Mouse (Mus musculus) ES-E14 (cell line): Measurements from ENCODE around the gene Rnft1. TPM values are rescaled to one million over a fixed set of nuclear protein-coding genes. Genes with fewer than 3 reads are reported as not detected.
A peak's percentile ranks its signal among the peaks of the same experiment; 100 is the strongest.
"Not testable (repeated sequence)": the region's sequence is repeated elsewhere in the genome, so short reads cannot be mapped to it uniquely, and the experiment has no call there.

Experiments used
- DNase-seq: peaks from one replicate; pipeline ENCODE4 v3.0.0-alpha.2; 2013; ENCODE audit warnings: low read depth, low spot score
- H3K27ac ChIP-seq: 2 replicates; pipeline ENCODE4 v1.5.1; 2012; ENCODE audit warnings: low read depth, mild to moderate bottlenecking, low read length, moderate library complexity, mixed read lengths; ENCODE audit not compliant: poor library complexity, insufficient read depth, severe bottlenecking
- H3K36me3 ChIP-seq: 2 replicates; pipeline ENCODE4 v1.6.1; 2012; ENCODE audit warnings: mild to moderate bottlenecking, low read length, moderate library complexity, mixed read lengths; ENCODE audit not compliant: control insufficient read depth, poor library complexity, insufficient read depth, severe bottlenecking
- H3K4me1 ChIP-seq, 2 experiments: fragments of 150-350 bp in 1 of 2; sonication (generic) in 1 of 2; 2 replicates each; pipeline ENCODE4 v1.6.1; 2012; ENCODE audit warnings: low read length in 2 of 2, mild to moderate bottlenecking in 1 of 2, mixed read lengths in 1 of 2; ENCODE audit not compliant: control insufficient read depth in 2 of 2, insufficient read depth in 2 of 2, poor library complexity in 1 of 2
- H3K4me3 ChIP-seq, 2 experiments: fragments of 150-350 bp in 1 of 2; sonication (generic) in 1 of 2; 2 replicates each; pipeline ENCODE4 v1.5.1; 2012; ENCODE audit warnings: low read length in 2 of 2, low read depth in 1 of 2, mild to moderate bottlenecking in 1 of 2, mixed read lengths in 1 of 2; ENCODE audit not compliant: insufficient read depth in 1 of 2, poor library complexity in 1 of 2, severe bottlenecking in 1 of 2
- H3K9ac ChIP-seq: 2 replicates; pipeline ENCODE4 v1.6.1; 2012; ENCODE audit warnings: low read depth, mild to moderate bottlenecking, low read length, mixed read lengths; ENCODE audit not compliant: poor library complexity, insufficient read depth, severe bottlenecking
- H3K9me3 ChIP-seq: fragments of 150-350 bp; sonication (generic); 2 replicates; pipeline ENCODE4 v1.6.1; 2012; ENCODE audit warnings: low read depth, mild to moderate bottlenecking, low read length; ENCODE audit not compliant: control insufficient read depth, insufficient read depth
- CHD2 ChIP-seq: IDR thresholded peaks from 2 replicates; pipeline ENCODE4 v1.6.1; 2014; ENCODE audit warnings: mild to moderate bottlenecking, low read depth, low read length, inconsistent platforms
- HCFC1 ChIP-seq: IDR thresholded peaks from 2 replicates; pipeline ENCODE4 v1.6.1; 2012; ENCODE audit warnings: low read length, inconsistent platforms, borderline replicate concordance; ENCODE audit not compliant: insufficient read depth
- MAFK ChIP-seq: IDR thresholded peaks from 2 replicates; pipeline ENCODE4 v1.6.1; 2014; ENCODE audit warnings: mild to moderate bottlenecking, low read depth, low read length, inconsistent platforms; ENCODE audit not compliant: insufficient read depth
- ZC3H11A ChIP-seq: IDR thresholded peaks from 2 replicates; pipeline ENCODE4 v1.6.1; 2012; ENCODE audit warnings: low read depth, mild to moderate bottlenecking, inconsistent platforms, low read length, borderline replicate concordance
- ZNF384 ChIP-seq: IDR thresholded peaks from 2 replicates; pipeline ENCODE4 v1.6.1; 2012; ENCODE audit warnings: low read depth, low read length, inconsistent platforms
- in situ Hi-C, 2 experiments: fragments of 600-800 bp; cut with MboI; formaldehyde crosslinking; loops; one replicate each; pipeline ENCODE4 v1.15.1; 2025; ENCODE audit warnings: low sequenced_read_pairs in 2 of 2, inconsistent platforms in 1 of 2; ENCODE audit not compliant: unreplicated experiment in 2 of 2
- total RNA-seq: library from RNA; depleted of rRNA; stranded (reverse); fragments of 300-350 nt; gene quantifications from 2 replicates; pipeline ENCODE4 v1.2.3, GENCODE M21; 2012

Gene Rnft1
- total RNA-seq, 1 experiment = 34.5 TPM

- H3K9ac ChIP-seq = no peak overlapping the region
- DNase-seq = no peak
- H3K9me3 ChIP-seq = no peaks in the 10 kb centered on the region
- no peaks in the 10 kb centered on the region for H3K4me1 ChIP-seq
- TF ChIP-seq CHD2 (no peak), MAFK (no peak), ZNF384 (no peak), HCFC1 (no peak), ZC3H11A (no peak)
- H3K4me3 ChIP-seq = no peak overlapping the region
- in situ Hi-C loops = no loop called here
- peaks cover 11% of the 10 kb centered on the region for H3K36me3 ChIP-seq
- no peak overlapping the region for H3K27ac ChIP-seq
These were observed 43.1 kb downstream of the Rnft1 start for GRCm38 (mm10) chr11:86527528-86527927.

- peak; percentile 24 for DNase-seq
- peaks cover 1% of the 10 kb centered on the region; the same call in 1 of the 2 replicates for H3K36me3 ChIP-seq
- in situ Hi-C loops = no loop called here
These were observed 48.4 kb downstream of the Rnft1 start for GRCm38 (mm10) chr11:86532834-86533233.

GRCm38 (mm10) chr11:86533302-86533701 lies 48.8 kb downstream of the Rnft1 start:
- H3K27ac ChIP-seq, in situ Hi-C loops, H3K36me3 ChIP-seq, H3K9me3 ChIP-seq, H3K4me1 ChIP-seq, H3K4me3 ChIP-seq, H3K9ac ChIP-seq, DNase-seq: not testable (repeated sequence)

More at GRCm38 (mm10) chr11:86532834-86533233, 48.4 kb downstream of the Rnft1 start:
- no peaks in the 10 kb centered on the region for H3K9me3 ChIP-seq
- H3K9ac ChIP-seq = no peak overlapping the region
- no peak overlapping the region for H3K27ac ChIP-seq
- TF ChIP-seq ZC3H11A (no peak), MAFK (no peak)
- H3K4me1 ChIP-seq = no peaks in the 10 kb centered on the region
- H3K4me3 ChIP-seq = no peak overlapping the region

GRCm38 (mm10) chr11:86534201-86534910 lies 49.9 kb downstream of the Rnft1 start:
- H3K4me3 ChIP-seq = no peak overlapping the region
- TF ChIP-seq ZNF384 = no peak
- TF ChIP-seq ZC3H11A = no peak
- no peak for TF ChIP-seq MAFK
- no peak for TF ChIP-seq CHD2
- TF ChIP-seq HCFC1 = no peak
- no peak overlapping the region for H3K27ac ChIP-seq
- no peaks in the 10 kb centered on the region for H3K4me1 ChIP-seq
- no peaks in the 10 kb centered on the region for H3K9me3 ChIP-seq
- DNase-seq = no peak
- no peaks in the 10 kb centered on the region; the same call in 1 of the 2 replicates for H3K36me3 ChIP-seq
- H3K9ac ChIP-seq = no peak overlapping the region
- in situ Hi-C loops = no loop called here

DNA sequence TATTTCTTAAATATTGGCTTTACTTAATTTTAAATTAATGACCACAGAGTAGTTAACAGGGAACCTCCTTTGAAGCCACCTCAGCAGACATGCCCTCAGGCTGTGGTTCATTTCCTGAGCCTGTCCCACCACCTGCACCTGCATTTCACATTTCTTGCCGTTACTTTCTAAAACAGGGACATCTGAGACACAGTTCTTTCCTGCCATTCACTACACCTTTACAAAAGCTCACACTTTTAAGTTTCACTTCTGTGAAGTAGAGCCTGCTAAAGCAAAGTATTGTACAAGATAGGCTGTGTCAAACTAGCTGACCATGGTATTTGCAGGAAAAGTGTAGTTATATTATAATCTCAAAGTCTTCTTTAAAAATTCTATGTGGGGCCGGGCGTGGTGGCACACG lies 54.3 kb downstream of the Rnft1 start:
- Histone ChIP-seq H3K4me1 (no peaks in the 10 kb centered on the region; a peak in 1 of 4 replicates), H3K9me3 (no peaks in the 10 kb centered on the region), H3K4me3 (no peak overlapping the region), H3K27ac (no peak overlapping the region), H3K9ac (no peak overlapping the region), H3K36me3 (no peaks in the 10 kb centered on the region; the same call in 1 of the 2 replicates)
- TF ChIP-seq CHD2 = no peak
- no peak for TF ChIP-seq MAFK
- TF ChIP-seq HCFC1 = no peak
- TF ChIP-seq ZC3H11A = no peak
- no peak for TF ChIP-seq ZNF384
- in situ Hi-C loops = no loop called here
- no peak for DNase-seq
